ENCODE assay signal across 8 mouse cellular contexts in the genomic region with DNA sequence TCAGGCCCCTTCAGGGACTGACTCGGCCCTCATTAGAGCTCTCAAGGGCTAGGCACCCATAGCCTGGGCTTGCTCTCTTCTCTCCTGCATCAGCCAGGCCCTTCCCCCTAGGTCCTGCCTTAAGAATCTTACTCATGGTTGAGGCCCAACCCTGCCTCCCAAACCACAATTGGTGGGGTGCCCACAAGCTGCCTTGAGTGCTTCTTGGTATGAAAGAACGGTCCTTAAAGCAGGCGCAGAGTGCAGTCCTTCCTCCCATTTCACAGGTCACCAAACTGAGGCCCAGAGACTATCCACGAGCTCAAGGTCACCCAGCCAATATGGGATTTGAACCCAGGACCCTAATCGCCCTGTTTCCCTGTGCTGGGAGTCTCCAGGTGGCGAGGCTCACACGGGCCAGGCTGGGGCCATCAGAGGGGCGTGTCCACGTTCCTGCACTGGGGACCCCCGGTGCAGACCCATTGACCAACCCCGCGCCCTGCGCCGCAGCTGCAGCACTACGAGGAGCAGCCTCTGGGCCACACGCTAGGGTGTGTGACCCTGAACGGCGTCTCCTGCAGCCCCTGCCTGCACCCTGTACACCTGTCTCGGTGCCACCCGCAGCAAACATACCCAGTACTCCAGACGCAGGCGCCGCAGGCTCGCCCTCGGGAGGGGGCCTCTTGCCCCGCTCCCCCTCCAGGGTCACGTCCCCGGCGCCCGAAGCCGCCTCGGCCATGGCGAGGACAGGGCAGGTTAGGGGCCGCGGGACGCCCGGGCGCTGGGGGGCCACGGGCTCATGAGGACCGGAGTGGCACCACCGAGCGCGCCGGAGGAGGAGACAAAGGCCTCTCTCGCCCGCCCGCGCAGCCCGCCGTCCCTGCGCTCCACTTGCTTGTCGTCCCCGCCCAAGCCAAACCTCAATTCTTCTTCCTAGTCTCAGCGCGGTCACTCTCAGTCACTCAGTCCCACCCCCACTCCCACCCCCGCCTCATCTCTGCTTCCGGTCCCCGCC. TPM values are rescaled to one million over a fixed set of nuclear protein-coding genes. Genes with fewer than 3 reads are reported as not detected.
DNase-seq lines count a peak whose midpoint lies in the region; ATAC-seq lines count a peak whose summit lies in the region.

A gene (minus strand): TSS at position 822 of the 994 bp plus-strand sequence.

- H3K9me3 ChIP-seq in intestine, embryonic 14.5 days (ENCODE audit: control insufficient read depth, low read length) = no peaks in the 10 kb centered on the region

- no peaks in the 10 kb centered on the region for H3K27me3 ChIP-seq in intestine, embryonic 14.5 days (replicated peaks; ENCODE audit: control insufficient read depth, insufficient read depth, low read length)

- H3K4me3 ChIP-seq in intestine, embryonic 14.5 days (ENCODE audit: low read depth, low read length) = peak within 1 kb of the TSS; percentile 79

- peaks cover 11% of the 10 kb centered on the region; the same call in 1 of the 2 replicates for H3K36me3 ChIP-seq in intestine, embryonic 14.5 days (ENCODE audit: control insufficient read depth, insufficient read depth, low read length)

- 5% methylated on average over 55 of the region's 58 CpGs for WGBS in intestine, embryonic 14.5 days

- peak; percentile 55 for ATAC-seq in common myeloid progenitor, adult 5-6 weeks (replicated peaks; ENCODE audit: low read depth, poor library complexity, severe bottlenecking)
- ATAC-seq in intestine, embryonic 14.5 days (replicated peaks; ENCODE audit: low FRiP score, low TSS enrichment, low read depth) = peak; percentile 65
- peak; percentile 41 for ATAC-seq in megakaryocyte-erythroid progenitor cell, adult 5-6 weeks (replicated peaks; ENCODE audit: low FRiP score, low TSS enrichment, poor library complexity, severe bottlenecking)

- peak within 1 kb of the TSS; percentile 78 for H3K9ac ChIP-seq in intestine, embryonic 14.5 days (ENCODE audit: low read length)

- intact Hi-C loops in gastrocnemius, postnatal 36 days (cut with DNase I) = no loop called here
- intact Hi-C loops in left cerebral cortex, postnatal 25 days (cut with DNase I) = loop anchor here (1.0 kb wide), 1 partner anchor 8 kb away; no protein-coding TSS in a partner anchor

- H3K4me1 ChIP-seq in intestine, embryonic 14.5 days (replicated peaks; ENCODE audit: control insufficient read depth, insufficient read depth, low read length) = peaks cover 15% of the 10 kb centered on the region

- peak; percentile 87 for DNase-seq in adipocyte (ENCODE audit: low spot score)
- peak; percentile 75 to 77 for DNase-seq in gastrocnemius, postnatal 36 days
- peak; percentile 88 for DNase-seq in intestine, embryonic 14.5 days (ENCODE audit: low spot score)
- peak; percentile 89 to 93 for DNase-seq in left cerebral cortex, postnatal 25 days (ENCODE audit: low spot score in 2 of 2)
- DNase-seq in right cerebral cortex, postnatal 14 days = peak; percentile 87
- DNase-seq in urinary bladder, postnatal 4 days (ENCODE audit: low spot score in 2 of 2) = peak; percentile 78 to 87

- H3K4me2 ChIP-seq in intestine, embryonic 14.5 days (ENCODE audit: low read length) = peak within 1 kb of the TSS; percentile 86

- H3K27ac ChIP-seq in intestine, embryonic 14.5 days (ENCODE audit: low read depth) = peak within 1 kb of the TSS; percentile 69

RNA-seq across cellular contexts. Expression of the gene that starts here (rescaled TPM):
- 5.4 and 6.6 TPM in 2 replicates for total RNA-seq in common myeloid progenitor, adult 5-6 weeks (2017)
- 10 to 100 TPM; 13.8 to 16.0 TPM for total RNA-seq in gastrocnemius, postnatal 36 days (2021)
- polyA plus RNA-seq in intestine, embryonic 14.5 days (2014; fragmentation: Nextera tagmentation; extraction: Ambion mirVana) = 1.2 and 1.7 TPM in 2 replicates
- 10 to 100 TPM; 59.9 to 60.9 TPM for total RNA-seq in left cerebral cortex, postnatal 25 days (2021)
- total RNA-seq in megakaryocyte-erythroid progenitor cell, adult 5-6 weeks (2014; fragmentation: Nextera tagmentation) = 2.4 and 4.5 TPM in 2 replicates
- 2.3 and 3.4 TPM in 2 replicates for total RNA-seq in megakaryocyte-erythroid progenitor cell, adult 5-6 weeks (2017)

Comparison
In these comparisons a context has a peak if more than half of its experiments do, and no peak if none do; other contexts are left out.
1. Peak in every context shown above with its lines: DNase-seq, ATAC-seq, H3K4me3 ChIP-seq and H3K27ac ChIP-seq.